Mouse (Mus musculus) kidney, postnatal 25 days (tissue): ENCODE data around the gene Mpeg1.
A peak's percentile ranks its signal among the peaks of the same experiment; 100 is the strongest.

Experiments
- DNase-seq, 2 experiments: peaks; one replicate each; pipeline ENCODE4 v3.0.0; 2021; ENCODE audit warnings: mixed read lengths in 2 of 2

Mpeg1 gene

DNA sequence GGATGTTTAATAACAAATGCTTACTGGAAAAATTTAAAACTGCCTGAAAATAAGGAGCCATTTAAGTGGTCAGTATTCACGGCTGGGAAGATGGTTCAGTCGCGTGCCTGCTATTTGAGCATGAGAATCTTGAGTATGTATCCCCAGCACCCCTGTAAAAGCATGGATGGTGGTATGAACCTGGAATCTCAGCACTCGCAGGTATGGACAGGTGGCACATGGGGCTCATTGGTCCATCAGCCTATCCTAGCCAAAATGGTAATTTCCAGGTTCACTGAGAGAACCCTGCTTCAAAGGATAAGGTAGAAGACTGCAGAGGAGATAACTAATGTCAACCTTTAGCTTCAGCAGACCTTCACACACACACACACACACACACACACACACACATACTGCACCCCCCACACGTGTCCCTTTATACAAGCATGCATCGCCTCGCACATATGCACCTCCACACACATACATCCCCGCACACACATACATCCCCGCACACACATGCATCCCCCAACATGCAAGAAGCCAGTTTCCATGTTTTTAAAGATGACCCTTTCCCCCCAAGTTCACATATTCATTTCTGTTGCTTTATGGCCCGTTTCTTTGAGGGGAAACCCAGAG, 5.1 kb downstream of the Mpeg1 start:
- DNase-seq: no peak

DNA sequence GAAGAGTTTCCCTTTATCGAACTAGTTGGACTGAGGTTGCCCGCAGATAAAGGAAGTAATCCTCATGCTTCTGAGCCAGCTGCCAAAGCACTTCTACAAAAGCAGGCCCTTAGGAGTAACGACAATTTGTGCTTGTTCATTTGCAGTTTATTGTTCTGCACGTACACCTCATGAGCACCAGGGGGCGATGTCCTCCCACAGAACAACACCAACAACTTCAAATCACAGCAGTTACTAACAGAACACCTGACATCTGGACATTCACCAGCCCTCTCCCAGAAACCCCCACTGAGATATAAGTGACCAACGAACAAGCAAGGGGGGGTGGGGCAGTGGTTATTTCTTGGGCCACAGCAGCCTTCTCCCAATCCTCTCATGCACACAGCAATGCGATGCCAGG, 5.6 kb downstream of the Mpeg1 start:
- peak; percentile 64 to 72 for DNase-seq

DNA sequence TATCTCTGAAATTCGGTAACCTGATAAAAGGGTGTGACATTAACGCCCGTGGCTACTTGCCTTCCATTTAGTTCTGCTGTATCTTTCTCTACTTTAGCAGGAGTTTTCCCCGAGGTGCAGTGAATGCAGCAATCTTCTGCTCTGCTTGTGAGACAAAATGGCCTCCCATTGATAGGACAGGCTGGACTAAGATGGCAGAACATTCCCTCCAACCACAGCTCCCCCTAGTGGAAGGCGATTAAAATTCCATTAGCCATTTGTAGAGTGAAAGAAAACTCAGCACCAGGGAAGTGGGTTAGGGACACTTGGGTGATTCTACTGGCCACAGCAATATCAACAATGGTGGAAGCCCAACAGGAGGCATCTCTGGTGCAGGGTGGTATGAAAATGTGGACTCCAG, 6.9 kb downstream of the Mpeg1 start:
- peak in 1 of 2 experiments; percentile 29 for DNase-seq

- no peak for DNase-seq
These were observed 11.3 kb downstream of the Mpeg1 start for GRCm38 (mm10) chr19:12471866-12472265.

GRCm38 (mm10) chr19:12472381-12472976, 11.9 kb downstream of the Mpeg1 start:
- DNase-seq: no peak

DNA sequence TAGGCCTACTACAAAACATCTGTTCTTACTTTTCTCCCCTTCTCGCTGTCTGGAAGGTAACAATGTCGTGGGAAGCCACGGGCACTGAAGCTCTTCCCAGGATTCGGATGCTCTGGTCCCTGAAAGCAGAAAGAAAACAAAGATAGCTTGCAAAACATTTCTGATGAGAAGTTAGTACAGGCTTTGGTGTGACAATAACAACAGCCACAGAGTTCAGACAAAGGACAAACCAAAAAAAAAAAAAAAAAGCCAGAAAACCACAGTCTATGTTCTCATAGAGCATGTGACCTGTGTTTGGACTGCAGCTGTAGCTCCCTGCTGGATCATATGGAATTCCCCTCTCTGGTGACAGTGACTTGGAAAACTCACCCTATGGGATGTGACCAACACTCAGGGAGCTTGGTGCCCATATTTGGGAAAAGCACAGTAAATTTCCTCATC, 12.6 kb downstream of the Mpeg1 start:
- DNase-seq: no peak

GRCm38 (mm10) chr19:12473951-12474350, 13.4 kb downstream of the Mpeg1 start:
- DNase-seq: no peak

GRCm38 (mm10) chr19:12475380-12476250, 15.0 kb downstream of the Mpeg1 start:
- DNase-seq: peak; percentile 97 to 98

- peak; percentile 62 to 80 for DNase-seq
These were observed 16.2 kb downstream of the Mpeg1 start for GRCm38 (mm10) chr19:12476721-12477270.

DNA sequence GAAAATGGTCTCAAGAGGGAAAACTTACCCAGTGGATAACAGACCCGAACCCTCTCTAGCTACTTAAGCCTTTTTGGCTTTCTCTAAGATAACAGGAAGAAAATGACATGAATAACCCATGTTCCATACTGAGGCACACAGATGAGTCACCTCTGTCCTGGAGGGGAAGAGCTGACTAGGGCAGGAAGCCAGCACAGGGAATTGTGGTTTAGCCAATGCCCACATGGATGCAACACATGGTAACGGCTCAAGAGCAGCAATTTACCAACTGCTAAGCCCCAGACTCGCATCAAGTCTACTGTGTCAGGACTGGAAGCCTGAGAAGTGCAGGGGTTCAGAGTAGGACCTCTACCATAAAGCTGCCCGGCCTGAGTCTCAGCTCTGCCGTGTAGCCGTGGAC, 17.8 kb downstream of the Mpeg1 start:
- no peak for DNase-seq

GRCm38 (mm10) chr19:12483782-12484181, 23.2 kb downstream of the Mpeg1 start:
- DNase-seq: peak in 1 of 2 experiments; percentile 52

DNA sequence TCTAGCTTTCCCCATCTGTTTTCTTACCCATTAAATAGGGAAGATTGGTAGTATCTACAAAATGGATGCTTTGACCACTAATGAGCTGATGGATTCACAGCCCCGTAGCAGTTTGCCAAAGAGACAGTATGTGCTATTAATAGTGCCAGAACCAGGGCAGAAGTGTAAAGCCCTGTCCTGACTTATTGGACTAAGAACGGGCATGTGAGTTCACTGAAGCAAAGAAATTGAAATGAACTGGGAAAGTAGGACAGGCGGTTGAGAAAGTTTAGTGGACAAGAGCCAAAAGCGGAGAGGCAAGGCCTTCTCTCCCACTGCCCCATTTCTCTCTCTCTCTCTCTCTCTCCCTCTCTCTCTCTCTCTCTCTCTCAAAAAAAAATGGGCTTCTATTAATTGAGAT, 23.6 kb downstream of the Mpeg1 start:
- DNase-seq: peak; percentile 42 to 63

- DNase-seq: no peak
These were observed 24.6 kb downstream of the Mpeg1 start for GRCm38 (mm10) chr19:12485223-12485622.

DNA sequence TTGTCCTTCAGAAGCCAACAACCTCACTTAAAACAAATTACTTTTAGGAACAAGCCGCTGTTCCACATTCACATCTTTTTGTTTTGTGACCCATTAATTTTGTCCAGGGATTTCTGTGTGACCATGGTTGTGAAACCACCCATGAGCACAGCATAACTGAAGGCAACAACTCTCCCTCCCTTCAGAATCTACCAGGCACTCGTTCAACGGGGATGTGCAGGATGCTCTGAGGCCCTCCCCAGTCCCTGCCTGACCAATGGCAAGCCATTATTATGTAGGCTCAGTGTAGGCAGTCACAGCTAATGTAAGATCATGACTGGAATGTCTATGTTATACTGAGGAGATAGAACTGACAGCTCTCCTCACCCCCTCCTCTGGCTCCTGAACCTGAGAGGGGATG, 25.1 kb downstream of the Mpeg1 start:
- DNase-seq: no peak

DNA sequence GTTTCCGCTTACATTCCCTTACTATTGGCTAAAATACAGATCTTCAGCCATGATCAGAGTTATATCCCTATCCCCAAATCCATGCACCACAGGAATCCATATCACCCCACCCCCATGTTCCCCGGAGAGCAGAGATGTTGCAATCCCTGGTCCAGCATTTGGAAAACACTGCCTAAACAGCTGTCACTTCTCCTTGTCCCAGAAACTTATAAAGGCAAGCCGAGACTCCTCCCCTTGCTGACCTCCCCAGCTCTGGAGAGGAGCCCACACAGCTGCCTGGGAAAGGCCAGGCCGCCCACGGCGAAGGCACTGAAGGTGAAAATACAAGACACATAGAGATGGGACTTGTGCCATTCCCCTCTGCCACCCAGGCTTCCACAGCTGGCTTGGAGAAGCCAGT, 26.3 kb downstream of the Mpeg1 start:
- peak; percentile 76 to 84 for DNase-seq

GRCm38 (mm10) chr19:12487511-12488204, 27.1 kb downstream of the Mpeg1 start:
- no peak for DNase-seq

DNA sequence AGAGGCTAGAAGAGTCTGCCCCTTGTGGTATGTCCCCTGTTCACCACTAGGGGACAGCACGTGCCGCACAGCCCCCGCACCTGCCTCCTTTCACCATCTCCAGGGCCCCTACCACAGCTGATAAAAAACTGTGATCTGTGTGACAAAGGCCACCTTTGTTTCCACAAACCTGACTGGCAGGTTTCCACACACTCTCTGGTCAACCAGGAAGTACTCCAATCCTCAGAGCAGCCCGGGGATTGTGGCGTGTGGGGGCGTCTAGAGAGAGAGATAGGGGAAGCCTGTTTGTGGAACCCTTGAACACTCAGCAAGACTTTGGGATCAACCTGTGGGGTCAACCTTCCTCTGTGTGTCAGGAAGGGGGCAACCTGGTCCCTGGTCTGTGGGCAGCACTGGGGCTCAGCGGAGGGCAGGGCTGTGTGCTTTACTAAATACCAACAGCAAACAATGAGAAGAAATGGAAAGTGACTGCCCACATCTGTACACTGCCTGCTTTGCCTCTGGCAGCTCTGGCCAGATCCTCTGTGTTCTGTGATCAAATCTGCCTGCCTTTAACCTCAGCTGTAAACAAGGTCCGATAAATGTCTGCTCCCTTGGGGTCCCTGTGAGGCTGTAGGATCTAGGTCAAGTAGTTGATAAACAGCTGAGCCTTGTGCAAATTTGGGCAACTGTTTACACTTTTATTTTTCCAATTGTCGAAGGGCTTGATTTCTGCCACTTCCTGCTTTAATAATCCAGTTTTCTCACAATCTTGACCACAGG, 27.8 kb downstream of the Mpeg1 start:
- DNase-seq: peak; percentile 29 to 44

GRCm38 (mm10) chr19:12488969-12489674, 28.5 kb downstream of the Mpeg1 start:
- DNase-seq: peak; percentile 83 to 94

DNA sequence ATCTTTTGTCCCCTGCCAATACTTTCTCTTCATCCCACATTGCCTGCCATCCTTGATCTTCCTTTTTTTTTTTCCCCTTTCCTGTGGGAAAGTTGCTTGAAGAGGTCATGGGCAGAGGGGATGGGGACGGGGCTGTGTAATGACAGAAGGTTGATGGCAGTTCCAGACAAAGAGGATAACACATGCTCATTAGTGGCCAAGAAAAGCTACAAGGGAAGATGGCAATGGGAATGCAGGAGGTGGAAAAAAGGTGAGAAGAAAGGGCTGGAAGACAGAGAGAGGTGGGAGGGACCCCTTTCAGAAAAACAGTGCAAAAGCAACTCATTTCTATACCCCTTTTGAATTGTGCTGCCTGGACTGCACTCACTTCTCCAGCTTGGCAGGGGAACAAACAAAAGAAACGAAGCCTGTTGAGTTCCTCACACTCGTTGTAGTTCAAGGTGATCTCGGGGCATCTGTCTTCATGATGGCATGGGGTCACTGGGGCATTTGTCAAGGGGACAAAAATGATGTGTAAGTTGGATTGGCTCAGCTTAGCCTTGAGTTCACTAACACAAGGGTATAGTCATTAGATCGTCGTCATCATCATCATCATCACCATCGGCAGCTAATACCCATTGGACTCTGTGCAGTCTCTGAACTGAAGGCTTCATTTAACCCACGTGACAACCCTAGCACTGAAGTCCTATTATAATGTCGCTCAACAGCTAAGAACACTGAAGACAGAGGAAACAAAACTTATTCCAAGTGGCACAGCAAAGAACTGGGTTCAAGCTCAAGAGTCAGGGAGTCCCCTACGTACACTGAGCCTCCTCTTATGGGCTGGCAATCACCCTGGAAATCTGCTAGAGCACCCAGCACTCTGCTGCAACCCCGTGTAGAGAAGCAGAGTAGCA, 29.3 kb downstream of the Mpeg1 start:
- DNase-seq: no peak

- no peak for DNase-seq
These were observed 31.1 kb downstream of the Mpeg1 start for GRCm38 (mm10) chr19:12491636-12492035.
